Mouse (Mus musculus): ENCODE measurements around the gene Ap2a1.

The Ap2a1 gene

GRCm38 (mm10) chr7:44952611-44953306, 23.5 kb upstream of the Ap2a1 start:
- peak; percentile 69 to 74 for DNase-seq

- peak in 1 of 2 experiments; percentile 32 for DNase-seq
These were observed 22.7 kb upstream of the Ap2a1 start for GRCm38 (mm10) chr7:44951960-44952359.

GRCm38 (mm10) chr7:44949922-44950321, 20.6 kb upstream of the Ap2a1 start:
- DNase-seq, result no peak

GRCm38 (mm10) chr7:44942904-44943303, 13.6 kb upstream of the Ap2a1 start, which contains the start of gene Tsks:
Gene Tsks (plus strand): TSS chr7:44943204.
- DNase-seq, result no peak

- DNase-seq, result no peak
These were observed 9.4 kb upstream of the Ap2a1 start for GRCm38 (mm10) chr7:44938680-44939079.

GRCm38 (mm10) chr7:44928570-44928969, 726 bp downstream of the Ap2a1 start:
- DNase-seq, result no peak

- no peak for DNase-seq
These were observed 3.8 kb downstream of the Ap2a1 start for GRCm38 (mm10) chr7:44925468-44925867.

- no peak for DNase-seq
These were observed 6.8 kb downstream of the Ap2a1 start for GRCm38 (mm10) chr7:44922530-44922929.

- DNase-seq, result no peak
These were observed 10.2 kb downstream of the Ap2a1 start for GRCm38 (mm10) chr7:44919127-44919526.

GRCm38 (mm10) chr7:44918219-44918618, 11.1 kb downstream of the Ap2a1 start:
- DNase-seq, result no peak

GRCm38 (mm10) chr7:44916881-44917280, 12.4 kb downstream of the Ap2a1 start:
- DNase-seq, result no peak

GRCm38 (mm10) chr7:44916191-44916590, 13.1 kb downstream of the Ap2a1 start:
- no peak for DNase-seq

GRCm38 (mm10) chr7:44915314-44915713, 14.0 kb downstream of the Ap2a1 start:
- DNase-seq, result no peak

GRCm38 (mm10) chr7:44914396-44914795, 14.9 kb downstream of the Ap2a1 start:
- no peak for DNase-seq

- DNase-seq, result no peak
These were observed 20.4 kb downstream of the Ap2a1 start for GRCm38 (mm10) chr7:44908706-44909476.

- no peak for DNase-seq
These were observed 23.9 kb downstream of the Ap2a1 start for GRCm38 (mm10) chr7:44905430-44905829.

GRCm38 (mm10) chr7:44901230-44901722, 28.0 kb downstream of the Ap2a1 start:
- DNase-seq, result peak; percentile 43 to 55

- DNase-seq, result no peak
These were observed 28.7 kb downstream of the Ap2a1 start for GRCm38 (mm10) chr7:44900632-44901031.

GRCm38 (mm10) chr7:44898607-44899006, 30.7 kb downstream of the Ap2a1 start:
- peak in 1 of 2 experiments; percentile 17 for DNase-seq

- DNase-seq, result no peak
These were observed 32.8 kb downstream of the Ap2a1 start for GRCm38 (mm10) chr7:44896499-44896898.

- DNase-seq, result peak; percentile 70 to 77
These were observed 33.5 kb downstream of the Ap2a1 start, which contains the start of gene Fuz for GRCm38 (mm10) chr7:44895593-44896434. Gene Fuz (plus strand): TSS chr7:44896079.

GRCm38 (mm10) chr7:44895206-44895592, 34.1 kb downstream of the Ap2a1 start:
- DNase-seq, result no peak

- DNase-seq, result no peak
These were observed 35.1 kb downstream of the Ap2a1 start for GRCm38 (mm10) chr7:44894175-44894574.
